Mouse (Mus musculus): ENCODE data around the gene Gpr107.

Gene Gpr107

GRCm38 (mm10) chr2:31244216-31244615 lies 92.1 kb downstream of the Gpr107 start:
- no peak for DNase-seq (ENCODE audit: low read depth in 1 of 2, low spot score in 2 of 2)

- no peak for DNase-seq (ENCODE audit: low read depth in 1 of 2, low spot score in 2 of 2)
Observed at GRCm38 (mm10) chr2:31245051-31245450, 92.9 kb downstream of the Gpr107 start.

GRCm38 (mm10) chr2:31245491-31246141 lies 93.5 kb downstream of the Gpr107 start, which contains the start of gene Ncs1:
Gene Ncs1 (plus strand): TSS chr2:31245823.
- DNase-seq (ENCODE audit: low read depth in 1 of 2, low spot score in 2 of 2): no peak

- DNase-seq (ENCODE audit: low read depth in 1 of 2, low spot score in 2 of 2): no peak
Observed at GRCm38 (mm10) chr2:31246251-31246971, 94.3 kb downstream of the Gpr107 start.

GRCm38 (mm10) chr2:31248856-31249255 lies 96.7 kb downstream of the Gpr107 start:
- no peak for DNase-seq (ENCODE audit: low read depth in 1 of 2, low spot score in 2 of 2)

- DNase-seq (ENCODE audit: low read depth in 1 of 2, low spot score in 2 of 2): no peak
Observed at GRCm38 (mm10) chr2:31252167-31252566, 100.1 kb downstream of the Gpr107 start.

- no peak for DNase-seq (ENCODE audit: low read depth in 1 of 2, low spot score in 2 of 2)
Observed at GRCm38 (mm10) chr2:31253463-31253862, 101.3 kb downstream of the Gpr107 start.

- no peak for DNase-seq (ENCODE audit: low read depth in 1 of 2, low spot score in 2 of 2)
Observed at GRCm38 (mm10) chr2:31254806-31255205, 102.7 kb downstream of the Gpr107 start.

GRCm38 (mm10) chr2:31255952-31256938 lies 104.1 kb downstream of the Gpr107 start:
- DNase-seq (ENCODE audit: low read depth in 1 of 2, low spot score in 2 of 2): peak in 1 of 2 experiments; percentile 43

- no peak for DNase-seq (ENCODE audit: low read depth in 1 of 2, low spot score in 2 of 2)
Observed at GRCm38 (mm10) chr2:31257096-31257495, 105.0 kb downstream of the Gpr107 start.

- DNase-seq (ENCODE audit: low read depth in 1 of 2, low spot score in 2 of 2): no peak
Observed at GRCm38 (mm10) chr2:31258609-31259366, 106.7 kb downstream of the Gpr107 start.

GRCm38 (mm10) chr2:31259367-31259920 lies 107.3 kb downstream of the Gpr107 start:
- no peak for DNase-seq (ENCODE audit: low read depth in 1 of 2, low spot score in 2 of 2)

- no peak for DNase-seq (ENCODE audit: low read depth in 1 of 2, low spot score in 2 of 2)
Observed at GRCm38 (mm10) chr2:31260549-31260948, 108.4 kb downstream of the Gpr107 start.

GRCm38 (mm10) chr2:31263039-31263461 lies 110.9 kb downstream of the Gpr107 start:
- DNase-seq (ENCODE audit: low read depth in 1 of 2, low spot score in 2 of 2): no peak

- no peak for DNase-seq (ENCODE audit: low read depth in 1 of 2, low spot score in 2 of 2)
Observed at GRCm38 (mm10) chr2:31263746-31264378, 111.7 kb downstream of the Gpr107 start.

- DNase-seq (ENCODE audit: low read depth in 1 of 2, low spot score in 2 of 2): no peak
Observed at GRCm38 (mm10) chr2:31267447-31267846, 115.3 kb downstream of the Gpr107 start.
